Mouse (Mus musculus): ENCODE measurements around the gene Psme4. TPM values are rescaled to one million over a fixed set of nuclear protein-coding genes. Genes with fewer than 3 reads are reported as not detected.

Gene Psme4
- total RNA-seq (2021) (100 to 1,000 TPM; 189 to 213 TPM), polyA plus RNA-seq (2012; rRNA removed) (39.1 and 97.7 TPM in 2 replicates)
- long read RNA-seq, full-length matches to known transcripts, result 3 of 21 reads
- long read RNA-seq, partial matches to known transcripts, result 15 of 21 reads
- long read RNA-seq, other reads (novel, unspliced or antisense), result 3 of 21 reads

DNA sequence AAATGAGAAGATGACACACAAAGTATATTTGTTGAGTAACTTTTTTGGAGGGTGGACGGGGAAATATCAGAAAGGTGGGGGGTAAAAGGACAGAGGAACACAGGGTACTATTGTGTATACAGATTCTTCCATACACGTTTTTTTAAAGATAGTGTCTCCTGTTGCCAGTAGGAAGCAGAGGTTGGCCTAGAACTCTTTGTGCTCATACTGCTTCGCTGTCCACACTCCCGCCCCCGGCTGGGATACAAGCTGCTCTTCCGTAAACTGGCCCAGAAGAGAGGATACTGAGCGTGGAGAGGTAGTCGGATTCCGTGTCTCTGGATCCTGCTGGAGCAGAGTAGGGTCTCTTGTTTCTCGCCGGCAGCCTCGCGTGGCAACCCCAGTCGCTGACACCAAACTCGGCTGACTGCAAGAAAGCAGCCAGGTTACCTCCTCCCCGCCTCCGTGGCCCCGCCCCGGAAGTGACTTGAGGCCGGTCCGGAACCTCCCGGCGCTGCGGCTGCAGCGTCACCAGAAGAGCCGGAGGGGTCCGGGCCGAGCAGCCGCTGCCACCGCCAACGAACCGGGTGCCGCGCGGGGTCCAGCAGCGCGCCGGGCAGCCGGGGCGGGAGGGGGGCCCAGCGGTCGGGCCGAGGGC, at the start of gene Psme4:
Gene Psme4 (plus strand): TSS at position 460 of the 637 bp plus-strand sequence.
- 2% methylated on average over 43 of the region's 43 CpGs for WGBS

DNA sequence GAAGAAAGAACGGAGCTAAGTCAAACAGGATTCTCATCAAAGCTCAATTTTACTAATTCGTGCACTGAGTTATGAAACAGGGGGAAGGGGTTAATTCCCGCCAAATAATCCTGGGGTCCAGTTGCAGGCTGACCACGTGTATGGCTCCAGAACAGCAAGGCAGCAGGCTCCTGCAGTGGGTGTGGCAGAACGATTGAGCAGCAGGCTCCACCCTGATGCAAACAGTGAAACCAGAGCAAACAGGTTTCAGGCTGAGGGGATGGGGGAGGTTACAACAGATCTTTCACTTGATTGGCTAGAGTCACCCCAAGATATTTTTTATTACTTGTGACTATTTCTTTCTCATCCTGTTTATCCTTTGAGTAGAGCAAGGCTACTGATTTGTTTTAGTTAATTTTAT, 48.1 kb upstream of the Psme4 start:
- WGBS, result 61% methylated on average over 5 of the region's 5 CpGs
- Histone ChIP-seq H3K27ac (no peak overlapping the region), H3K27me3 (ENCODE audit: control insufficient read depth, insufficient read depth, low read length) (no peaks in the 10 kb centered on the region), H3K9ac (ENCODE audit: low read depth, low read length) (no peak overlapping the region), H3K36me3 (ENCODE audit: control insufficient read depth, insufficient read depth, low read length) (peaks cover 4% of the 10 kb centered on the region; the same call in 1 of the 2 replicates), H3K4me3 (no peak overlapping the region), H3K4me1 (ENCODE audit: control insufficient read depth, insufficient read depth, low read length) (peaks cover 4% of the 10 kb centered on the region; the same call in 1 of the 2 replicates), H3K79me2 (replicated peaks; ENCODE audit: control insufficient read depth, insufficient read depth, low read length) (no peaks in the 10 kb centered on the region)
- intact Hi-C loops (cut with DNase I), result no loop called here
- DNase-seq, result no peak
- TF ChIP-seq EP300 (IDR thresholded peaks at IDR 0.05; ENCODE audit: insufficient read depth, low read depth, low read length) (no peak), POLR2A (IDR thresholded peaks at IDR 0.05; ENCODE audit: insufficient read depth, low read depth, low read length) (no peak), CTCF (IDR thresholded peaks at IDR 0.05) (no peak)

More for the DNA sequence above, at the start of gene Psme4:
- Histone ChIP-seq H3K9ac (ENCODE audit: low read depth, low read length) (peak within 1 kb of the TSS; percentile 88), H3K4me3 (peak within 1 kb of the TSS; percentile 81), H3K36me3 (ENCODE audit: control insufficient read depth, insufficient read depth, low read length) (peaks cover 2% of the 10 kb centered on the region; the same call in 1 of the 2 replicates), H3K27me3 (ENCODE audit: control insufficient read depth, insufficient read depth, low read length) (no peaks in the 10 kb centered on the region), H3K79me2 (replicated peaks; ENCODE audit: control insufficient read depth, insufficient read depth, low read length) (peaks cover 2% of the 10 kb centered on the region), H3K27ac (peak within 1 kb of the TSS; percentile 90), H3K4me1 (ENCODE audit: control insufficient read depth, insufficient read depth, low read length) (peaks cover 2% of the 10 kb centered on the region)
- TF ChIP-seq CTCF (IDR thresholded peaks at IDR 0.05) (no peak), POLR2A (IDR thresholded peaks at IDR 0.05; ENCODE audit: insufficient read depth, low read depth, low read length) (peak; percentile 92), EP300 (IDR thresholded peaks at IDR 0.05; ENCODE audit: insufficient read depth, low read depth, low read length) (peak; percentile 50; the same call in 1 of the 2 replicates)
- intact Hi-C loops (cut with DNase I), result no loop called here
- peak; percentile 96 to 97 for DNase-seq

DNA sequence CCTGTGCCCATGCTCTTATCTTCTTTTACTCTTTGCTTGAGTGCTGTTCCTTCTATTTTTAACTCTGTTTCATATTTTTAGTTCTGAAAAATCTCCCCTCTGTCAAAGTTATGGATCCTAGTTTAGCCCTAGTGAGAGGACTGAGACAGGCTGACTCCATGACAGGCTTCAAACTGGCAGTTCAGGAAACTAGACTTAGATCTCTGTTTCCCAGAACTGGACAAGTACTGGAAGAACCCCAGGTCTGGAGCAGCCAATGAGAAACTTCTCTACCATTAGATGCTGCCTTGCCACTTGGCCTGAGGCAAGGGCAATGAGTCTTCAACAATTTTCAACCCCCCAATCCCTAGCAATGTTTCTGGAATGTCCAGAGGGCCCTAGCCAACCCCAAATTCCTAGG, 40.8 kb upstream of the Psme4 start:
- TF ChIP-seq EP300 (IDR thresholded peaks at IDR 0.05; ENCODE audit: insufficient read depth, low read depth, low read length) (0 out of 2 replicates have a peak, but pooled peaks have one; percentile 19), POLR2A (IDR thresholded peaks at IDR 0.05; ENCODE audit: insufficient read depth, low read depth, low read length) (no peak), CTCF (IDR thresholded peaks at IDR 0.05) (no peak)
- no peaks in the 10 kb centered on the region for H3K27me3 ChIP-seq (ENCODE audit: control insufficient read depth, insufficient read depth, low read length)
- H3K4me3 ChIP-seq, result no peak overlapping the region
- H3K27ac ChIP-seq, result peak overlapping the region; percentile 76
- no peaks in the 10 kb centered on the region for H3K36me3 ChIP-seq (ENCODE audit: control insufficient read depth, insufficient read depth, low read length)
- no peaks in the 10 kb centered on the region for H3K79me2 ChIP-seq (replicated peaks; ENCODE audit: control insufficient read depth, insufficient read depth, low read length)
- intact Hi-C loops (cut with DNase I), result no loop called here
- peak in 1 of 2 experiments; percentile 33 for DNase-seq
- no peak overlapping the region for H3K9ac ChIP-seq (ENCODE audit: low read depth, low read length)
- peaks cover 1% of the 10 kb centered on the region; the same call in 1 of the 2 replicates for H3K4me1 ChIP-seq (ENCODE audit: control insufficient read depth, insufficient read depth, low read length)

DNA sequence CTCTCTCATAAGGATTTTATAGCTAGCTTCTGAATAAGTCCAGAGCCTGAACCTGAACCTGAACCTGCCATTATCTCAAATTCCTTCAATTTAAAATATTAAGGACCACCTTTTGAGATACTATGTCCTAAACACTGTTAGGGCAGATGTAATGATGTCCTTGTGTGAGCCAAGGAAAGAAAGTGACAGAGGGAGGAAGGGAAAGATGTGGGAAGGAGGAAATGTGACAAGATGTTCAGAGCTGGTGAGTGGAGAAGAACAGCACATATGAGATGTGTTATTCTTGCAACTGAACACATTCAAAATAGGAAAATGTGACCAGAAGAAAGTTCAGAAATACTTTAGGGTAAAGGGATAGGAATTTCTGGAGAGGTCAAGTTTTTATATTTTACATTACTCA, 38.1 kb upstream of the Psme4 start:
- Histone ChIP-seq H3K4me3 (no peak overlapping the region), H3K27me3 (ENCODE audit: control insufficient read depth, insufficient read depth, low read length) (no peaks in the 10 kb centered on the region), H3K79me2 (replicated peaks; ENCODE audit: control insufficient read depth, insufficient read depth, low read length) (no peaks in the 10 kb centered on the region), H3K36me3 (ENCODE audit: control insufficient read depth, insufficient read depth, low read length) (no peaks in the 10 kb centered on the region), H3K9ac (ENCODE audit: low read depth, low read length) (no peak overlapping the region), H3K27ac (no peak overlapping the region), H3K4me1 (ENCODE audit: control insufficient read depth, insufficient read depth, low read length) (peaks cover 1% of the 10 kb centered on the region; the same call in 1 of the 2 replicates)
- TF ChIP-seq CTCF (IDR thresholded peaks at IDR 0.05) (no peak), EP300 (IDR thresholded peaks at IDR 0.05; ENCODE audit: insufficient read depth, low read depth, low read length) (no peak), POLR2A (IDR thresholded peaks at IDR 0.05; ENCODE audit: insufficient read depth, low read depth, low read length) (no peak)
- intact Hi-C loops (cut with DNase I), result no loop called here
- no peak for DNase-seq

DNA sequence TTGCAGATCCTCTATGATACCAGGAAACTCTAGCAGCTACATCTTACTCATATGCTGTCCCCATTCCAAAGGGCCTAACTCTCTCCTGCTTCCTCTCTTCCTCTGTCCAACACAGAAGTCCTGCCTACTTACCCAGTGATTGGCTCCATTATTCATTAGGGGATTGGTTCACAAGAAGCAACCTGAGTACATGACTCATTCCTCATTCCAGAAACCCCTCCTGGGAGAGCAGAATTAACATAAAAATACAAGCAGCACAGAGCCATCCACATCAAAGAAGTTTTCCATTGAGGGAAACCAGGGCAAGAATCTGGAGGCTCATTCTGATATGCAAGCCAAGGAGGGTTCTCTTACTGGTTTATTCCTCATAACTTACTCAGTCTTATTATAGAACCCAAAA, 27.5 kb upstream of the Psme4 start:
- TF ChIP-seq CTCF (IDR thresholded peaks at IDR 0.05) (no peak), POLR2A (IDR thresholded peaks at IDR 0.05; ENCODE audit: insufficient read depth, low read depth, low read length) (no peak), EP300 (IDR thresholded peaks at IDR 0.05; ENCODE audit: insufficient read depth, low read depth, low read length) (no peak)
- no peak overlapping the region for H3K9ac ChIP-seq (ENCODE audit: low read depth, low read length)
- no peak overlapping the region for H3K4me3 ChIP-seq
- no peaks in the 10 kb centered on the region for H3K4me1 ChIP-seq (ENCODE audit: control insufficient read depth, insufficient read depth, low read length)
- no peaks in the 10 kb centered on the region for H3K36me3 ChIP-seq (ENCODE audit: control insufficient read depth, insufficient read depth, low read length)
- no peaks in the 10 kb centered on the region for H3K79me2 ChIP-seq (replicated peaks; ENCODE audit: control insufficient read depth, insufficient read depth, low read length)
- no peak overlapping the region for H3K27ac ChIP-seq
- DNase-seq, result no peak
- H3K27me3 ChIP-seq (ENCODE audit: control insufficient read depth, insufficient read depth, low read length), result no peaks in the 10 kb centered on the region
- intact Hi-C loops (cut with DNase I), result no loop called here

DNA sequence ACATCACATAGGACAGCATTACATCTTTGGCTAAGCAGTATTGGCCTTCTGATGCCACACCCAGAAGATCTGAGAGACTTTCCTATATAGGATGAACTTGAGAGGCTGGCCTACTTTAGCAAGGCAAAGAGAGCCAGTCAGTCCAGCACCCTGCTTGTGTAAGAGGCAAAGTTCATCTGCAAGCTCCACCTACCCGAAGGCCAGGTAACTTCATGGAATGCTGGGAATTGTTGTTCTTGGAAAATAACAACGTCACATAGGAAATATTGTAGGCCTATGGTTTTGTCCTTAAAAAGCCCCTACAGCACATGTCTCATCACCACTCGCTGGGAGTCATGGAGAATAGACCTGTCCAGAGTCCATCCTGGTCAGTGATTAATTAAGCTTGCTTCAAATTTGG, 22.6 kb upstream of the Psme4 start:
- no peak overlapping the region for H3K4me3 ChIP-seq
- no peak for DNase-seq
- H3K27ac ChIP-seq, result no peak overlapping the region
- H3K9ac ChIP-seq (ENCODE audit: low read depth, low read length), result no peak overlapping the region
- WGBS, result 90% methylated on average over 3 of the region's 3 CpGs
- H3K79me2 ChIP-seq (replicated peaks; ENCODE audit: control insufficient read depth, insufficient read depth, low read length), result no peaks in the 10 kb centered on the region
- H3K4me1 ChIP-seq (ENCODE audit: control insufficient read depth, insufficient read depth, low read length), result no peaks in the 10 kb centered on the region; the same call in 1 of the 2 replicates
- TF ChIP-seq EP300 (IDR thresholded peaks at IDR 0.05; ENCODE audit: insufficient read depth, low read depth, low read length), result no peak
- no peak for TF ChIP-seq POLR2A (IDR thresholded peaks at IDR 0.05; ENCODE audit: insufficient read depth, low read depth, low read length)
- no peak for TF ChIP-seq CTCF (IDR thresholded peaks at IDR 0.05)
- no peaks in the 10 kb centered on the region for H3K27me3 ChIP-seq (ENCODE audit: control insufficient read depth, insufficient read depth, low read length)
- intact Hi-C loops (cut with DNase I), result no loop called here
- peaks cover 4% of the 10 kb centered on the region for H3K36me3 ChIP-seq (ENCODE audit: control insufficient read depth, insufficient read depth, low read length)

Data from heart, adult 2 months (tissue).